Mouse (Mus musculus) frontal cortex, adult 2 months (tissue): ENCODE results near the gene Phactr1. TPM values are rescaled to one million over a fixed set of nuclear protein-coding genes. Genes with fewer than 3 reads are reported as not detected.

Source experiments
- DNase-seq, 2 experiments: peaks; one replicate each; pipeline ENCODE4 v3.0.0; 2022; ENCODE audit warnings: low spot score in 1 of 2; ENCODE audit errors: extremely low spot score in 1 of 2
- polyA plus RNA-seq: library from polyadenylated mRNA; depleted of rRNA; stranded (reverse); fragments of >200 nt; gene quantifications from 2 replicates; pipeline ENCODE4 v1.2.3, GENCODE M21; 2012

Phactr1 gene
- polyA plus RNA-seq, 1 experiment = 157 TPM

- DNase-seq = peak in 1 of 2 experiments; percentile 74
Observed at GRCm38 (mm10) chr13:42757654-42758400, 77.4 kb downstream of the Phactr1 start.

GRCm38 (mm10) chr13:42759170-42759569 is 78.7 kb downstream of the Phactr1 start:
- DNase-seq = peak in 1 of 2 experiments; percentile 75

GRCm38 (mm10) chr13:42760907-42761544 is 80.6 kb downstream of the Phactr1 start:
- peak; percentile 41 to 67 for DNase-seq

GRCm38 (mm10) chr13:42772314-42772713 is 91.9 kb downstream of the Phactr1 start:
- no peak for DNase-seq

- DNase-seq = no peak
Observed at GRCm38 (mm10) chr13:42774040-42774439, 93.6 kb downstream of the Phactr1 start.

GRCm38 (mm10) chr13:42782151-42782550 is 101.7 kb downstream of the Phactr1 start:
- peak; percentile 48 to 71 for DNase-seq

- DNase-seq = peak in 1 of 2 experiments; percentile 61
Observed at GRCm38 (mm10) chr13:42789221-42789620, 108.8 kb downstream of the Phactr1 start.

GRCm38 (mm10) chr13:42792279-42792678 is 111.9 kb downstream of the Phactr1 start:
- peak in 1 of 2 experiments; percentile 47 for DNase-seq

- no peak for DNase-seq
Observed at GRCm38 (mm10) chr13:42800523-42800922, 120.1 kb downstream of the Phactr1 start.

- peak in 1 of 2 experiments; percentile 59 for DNase-seq
Observed at GRCm38 (mm10) chr13:42804314-42804713, 123.9 kb downstream of the Phactr1 start.

GRCm38 (mm10) chr13:42812762-42813161 is 132.3 kb downstream of the Phactr1 start:
- no peak for DNase-seq

GRCm38 (mm10) chr13:42818378-42818777 is 138.0 kb downstream of the Phactr1 start:
- DNase-seq = peak in 1 of 2 experiments; percentile 79

GRCm38 (mm10) chr13:42820513-42820912 is 140.1 kb downstream of the Phactr1 start:
- no peak for DNase-seq

GRCm38 (mm10) chr13:42821426-42822106 is 141.1 kb downstream of the Phactr1 start:
- DNase-seq = peak in 1 of 2 experiments; percentile 66

GRCm38 (mm10) chr13:42822545-42822944 is 142.1 kb downstream of the Phactr1 start:
- peak; percentile 73 to 96 for DNase-seq

- DNase-seq = no peak
Observed at GRCm38 (mm10) chr13:42823875-42824274, 143.5 kb downstream of the Phactr1 start.

- peak in 1 of 2 experiments; percentile 80 for DNase-seq
Observed at GRCm38 (mm10) chr13:42826602-42827001, 146.2 kb downstream of the Phactr1 start.

GRCm38 (mm10) chr13:42828978-42829377 is 148.6 kb downstream of the Phactr1 start:
- no peak for DNase-seq

- no peak for DNase-seq
Observed at GRCm38 (mm10) chr13:42835441-42835840, 155.0 kb downstream of the Phactr1 start.

GRCm38 (mm10) chr13:42839358-42839757 is 158.9 kb downstream of the Phactr1 start:
- DNase-seq = no peak

GRCm38 (mm10) chr13:42852086-42852485 is 171.7 kb downstream of the Phactr1 start:
- DNase-seq = peak in 1 of 2 experiments; percentile 57
